ENCODE assay signal across 10 mouse cellular contexts in the genomic region with DNA sequence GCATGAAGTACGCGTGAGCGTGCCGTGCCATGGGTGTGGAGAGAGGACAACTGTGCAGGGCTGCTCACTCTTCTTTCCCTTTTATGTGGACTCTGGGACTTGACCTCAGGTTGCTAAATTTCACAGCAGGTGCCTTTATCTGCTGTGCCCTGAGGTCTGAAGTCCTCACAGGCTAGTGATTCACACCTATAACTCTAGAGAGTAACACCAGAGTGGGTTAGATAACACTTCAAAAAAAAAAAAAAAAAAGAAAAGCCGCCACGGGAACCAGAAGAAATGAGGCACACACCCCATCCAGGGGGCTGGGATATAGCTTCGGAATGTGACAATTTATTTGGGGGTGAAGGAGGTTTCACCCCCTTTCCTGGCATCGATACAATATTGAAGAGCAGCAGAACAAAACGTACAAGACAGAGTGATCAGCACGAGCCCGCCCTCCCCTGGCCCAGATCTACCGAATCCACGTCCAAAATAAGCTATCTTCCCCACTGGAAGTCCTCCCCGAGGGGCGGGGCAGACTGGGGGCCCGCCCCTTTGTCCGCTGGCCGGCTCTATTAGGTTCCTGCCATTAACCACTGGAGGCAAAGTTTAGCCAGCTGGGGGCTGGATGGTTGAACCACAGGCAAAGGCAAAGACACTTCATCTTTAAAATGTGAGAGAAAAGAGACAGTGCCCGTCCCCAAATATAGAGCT. TPM values are rescaled to one million over a fixed set of nuclear protein-coding genes. Genes with fewer than 3 reads are reported as not detected.
DNase-seq lines count a peak whose midpoint lies in the region; ATAC-seq lines count a peak whose summit lies in the region.
"Had no signal": no experiment of that assay in that cellular context is flagged by ENCODE, and none has a peak within 500 bp of the region (broad histone marks: within the 10 kb centered on the region; RNA-seq: fewer than 3 reads in every experiment).

No protein-coding gene starts in this region.

- peaks cover 37% of the 10 kb centered on the region for H3K4me1 ChIP-seq in heart, embryonic 12.5 days (replicated peaks)
- H3K4me1 ChIP-seq in forebrain, embryonic 11.5 days (replicated peaks; ENCODE audit: control insufficient read depth, insufficient read depth, low read length), result 0 out of 2 replicates have a peak, but pooled peaks cover 3% of the 10 kb centered on the region

- H3K27me3 ChIP-seq in heart, embryonic 12.5 days (replicated peaks), result no peaks in the 10 kb centered on the region
- no peaks in the 10 kb centered on the region for H3K27me3 ChIP-seq in forebrain, embryonic 11.5 days (ENCODE audit: control insufficient read depth, insufficient read depth, low read length)
- H3K27me3 ChIP-seq: CH12.LX; neural tube, embryonic 13.5 days had no signal

- WGBS in heart, embryonic 12.5 days, result 58% methylated on average over 19 of the region's 19 CpGs
- 78% methylated on average over 19 of the region's 19 CpGs for WGBS in forebrain, embryonic 11.5 days

- ATAC-seq in heart, embryonic 12.5 days (ENCODE audit: insufficient number of reproducible peaks, low FRiP score), result no peak
- no peak for ATAC-seq in forebrain, embryonic 11.5 days (replicated peaks; ENCODE audit: low FRiP score)

- H3K27ac ChIP-seq in heart, embryonic 12.5 days (ENCODE audit: poor library complexity, severe bottlenecking), result no peak overlapping the region
- H3K27ac ChIP-seq in forebrain, embryonic 11.5 days (ENCODE audit: low read depth, low read length), result no peak overlapping the region
- H3K27ac ChIP-seq: neural tube, embryonic 13.5 days had no signal

- no peak overlapping the region for H3K4me2 ChIP-seq in heart, embryonic 12.5 days
- no peak overlapping the region for H3K4me2 ChIP-seq in forebrain, embryonic 11.5 days (ENCODE audit: low read depth, low read length, severe bottlenecking)
- H3K4me2 ChIP-seq: neural tube, embryonic 13.5 days had no signal

- H3K9me3 ChIP-seq in heart, embryonic 12.5 days (replicated peaks), result no peaks in the 10 kb centered on the region
- no peaks in the 10 kb centered on the region; the same call in 1 of the 2 replicates for H3K9me3 ChIP-seq in forebrain, embryonic 11.5 days (ENCODE audit: control insufficient read depth, low read length)
- H3K9me3 ChIP-seq: neural tube, embryonic 13.5 days had no signal

- H3K9ac ChIP-seq in heart, embryonic 12.5 days, result no peak overlapping the region
- H3K9ac ChIP-seq in forebrain, embryonic 11.5 days (ENCODE audit: low read length), result no peak overlapping the region
- H3K9ac ChIP-seq: neural tube, embryonic 13.5 days had no signal

- peak; percentile 97 for DNase-seq in heart, adult 11 months
- DNase-seq in urinary bladder, postnatal 25 days (ENCODE audit: low spot score), result peak; percentile 56
- no peak for DNase-seq in urinary bladder, postnatal 10 days (ENCODE audit: low spot score)
- peak; percentile 83 for DNase-seq in kidney, postnatal 10 days
- peak; percentile 72 for DNase-seq in testis, postnatal 14 days (ENCODE audit: low spot score)
- DNase-seq in thymus, postnatal 10 days (ENCODE audit: low spot score in 2 of 2), result no peak
- DNase-seq in forebrain, embryonic 11.5 days (ENCODE audit: low spot score), result no peak

- no peak overlapping the region for H3K4me3 ChIP-seq in heart, embryonic 12.5 days
- no peak overlapping the region for H3K4me3 ChIP-seq in forebrain, embryonic 11.5 days (ENCODE audit: low read depth, low read length)
- H3K4me3 ChIP-seq: neural tube, embryonic 13.5 days had no signal

- peaks cover 39% of the 10 kb centered on the region for H3K36me3 ChIP-seq in heart, embryonic 12.5 days
- H3K36me3 ChIP-seq in forebrain, embryonic 11.5 days (ENCODE audit: control insufficient read depth, insufficient read depth, low read length), result peaks cover 4% of the 10 kb centered on the region

RNA-seq across cellular contexts. Expression of a gene that starts 10.3 kb away (rescaled TPM):
- polyA plus RNA-seq in heart, embryonic 12.5 days (2016; fragmentation: Nextera tagmentation; extraction: Ambion mirVana), result 0.21 TPM in 1 of 2 replicates, not detected in the other
- not detected in 2 replicates for polyA plus RNA-seq in forebrain, embryonic 11.5 days (2014; fragmentation: Nextera tagmentation; extraction: Ambion mirVana)
- polyA plus RNA-seq: neural tube, embryonic 13.5 days had no signal

RNA-seq across cellular contexts. Expression of a gene that starts 10.8 kb away (rescaled TPM):
- 34.5 and 38.0 TPM in 2 replicates for polyA plus RNA-seq in heart, embryonic 12.5 days (2016; fragmentation: Nextera tagmentation; extraction: Ambion mirVana)
- polyA plus RNA-seq in forebrain, embryonic 11.5 days (2014; fragmentation: Nextera tagmentation; extraction: Ambion mirVana), result 31.2 and 32.3 TPM in 2 replicates

RNA-seq across cellular contexts. Expression of a gene that starts 19.2 kb away (rescaled TPM):
- 2.6 and 2.7 TPM in 2 replicates for polyA plus RNA-seq in heart, embryonic 12.5 days (2016; fragmentation: Nextera tagmentation; extraction: Ambion mirVana)
- 1.4 and 2.1 TPM in 2 replicates for polyA plus RNA-seq in forebrain, embryonic 11.5 days (2014; fragmentation: Nextera tagmentation; extraction: Ambion mirVana)

RNA-seq across cellular contexts. Expression of a gene that starts 46.1 kb away (rescaled TPM):
- polyA plus RNA-seq in heart, embryonic 12.5 days (2016; fragmentation: Nextera tagmentation; extraction: Ambion mirVana), result 37.1 TPM in 2 replicates
- polyA plus RNA-seq in forebrain, embryonic 11.5 days (2014; fragmentation: Nextera tagmentation; extraction: Ambion mirVana), result 63.9 and 76.7 TPM in 2 replicates

Comparison
In these comparisons a context has a peak if more than half of its experiments do, and no peak if none do; other contexts are left out.
1. DNase-seq: peak in heart, adult 11 months (single experiment), urinary bladder, postnatal 25 days (single experiment), kidney, postnatal 10 days (single experiment) and testis, postnatal 14 days (single experiment); none in urinary bladder, postnatal 10 days (single experiment), thymus, postnatal 10 days (0 of 2) and forebrain, embryonic 11.5 days (single experiment).